Mouse (Mus musculus): ENCODE measurements around the gene Olfr1359. TPM values are rescaled to one million over a fixed set of nuclear protein-coding genes. Genes with fewer than 3 reads are reported as not detected.
A peak's percentile ranks its signal among the peaks of the same experiment; 100 is the strongest.
"Not testable (repeated sequence)": the region's sequence is repeated elsewhere in the genome, so short reads cannot be mapped to it uniquely, and the experiment has no call there.

Olfr1359 gene
- total and polyA plus RNA-seq, 3 experiments, result 0.22 TPM; not detected in 2

- H3K9me3 ChIP-seq (replicated peaks), result no peaks in the 10 kb centered on the region
- peak overlapping the region; percentile 56 for H3K4me3 ChIP-seq (ENCODE audit: low read depth, low read length)
- DNase-seq (ENCODE audit: low spot score), result no peak
- H3K27me3 ChIP-seq (ENCODE audit: insufficient read depth, low read length), result no peaks in the 10 kb centered on the region
- ATAC-seq (ENCODE audit: extremely low read depth, insufficient number of reproducible peaks, low FRiP score, poor library complexity, severe bottlenecking), result no peak
- H3K36me3 ChIP-seq (replicated peaks), result no peaks in the 10 kb centered on the region
- peaks cover 41% of the 10 kb centered on the region for H3K4me1 ChIP-seq (ENCODE audit: insufficient read depth, low read depth, low read length)
- TF ChIP-seq POLR2AphosphoS5 (IDR thresholded peaks at IDR 0.05; ENCODE audit: insufficient replicate concordance, low read depth, low read length) (peak; percentile 96; the same call in 1 of the 2 replicates), TAL1 (conservative IDR thresholded peaks at IDR 0.05; ENCODE audit: low read depth, low read length) (no peak)
These were observed 20.6 kb downstream of the Olfr1359 start for GRCm38 (mm10) chr13:21718381-21719080.

GRCm38 (mm10) chr13:21721107-21721756, 23.3 kb downstream of the Olfr1359 start:
- not testable (repeated sequence) for ATAC-seq (ENCODE audit: extremely low read depth, insufficient number of reproducible peaks, low FRiP score, poor library complexity, severe bottlenecking); DNase-seq (ENCODE audit: low spot score)

DNA sequence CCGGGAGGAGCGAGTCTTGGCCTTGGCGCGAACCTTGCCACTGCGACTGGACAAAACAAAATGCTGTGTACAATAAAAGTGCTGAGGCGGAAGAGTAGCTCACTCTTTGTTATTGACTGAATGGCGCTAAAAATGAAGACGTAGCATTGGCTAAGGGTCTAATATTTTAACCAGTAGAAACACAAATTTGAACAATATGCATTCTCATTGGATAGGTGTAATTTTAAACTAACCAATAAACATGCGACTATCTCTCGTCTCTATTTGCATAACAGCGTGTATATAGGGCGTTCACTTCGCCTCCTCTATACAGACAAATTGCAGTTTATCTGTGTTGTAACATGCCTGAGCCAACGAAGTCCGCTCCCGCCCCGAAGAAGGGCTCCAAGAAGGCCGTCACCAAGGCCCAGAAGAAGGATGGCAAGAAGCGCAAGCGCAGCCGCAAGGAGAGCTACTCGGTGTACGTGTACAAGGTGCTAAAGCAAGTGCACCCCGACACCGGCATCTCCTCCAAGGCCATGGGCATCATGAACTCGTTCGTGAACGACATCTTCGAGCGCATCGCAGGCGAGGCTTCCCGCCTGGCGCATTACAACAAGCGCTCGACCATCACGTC, 24.0 kb downstream of the Olfr1359 start, which contains the start of gene Hist1h2bm:
Gene Hist1h2bm (plus strand): TSS at position 288 of the 616 bp plus-strand sequence.
- peak; percentile 82 for ATAC-seq (ENCODE audit: extremely low read depth, insufficient number of reproducible peaks, low FRiP score, poor library complexity, severe bottlenecking)
- H3K27me3 ChIP-seq (ENCODE audit: insufficient read depth, low read length); H3K36me3 ChIP-seq (replicated peaks); H3K9me3 ChIP-seq (replicated peaks): not testable (repeated sequence)
- Histone ChIP-seq H3K4me1 (ENCODE audit: insufficient read depth, low read depth, low read length) (peaks cover 23% of the 10 kb centered on the region), H3K4me3 (ENCODE audit: low read depth, low read length) (peak within 1 kb of the TSS; percentile 67; the same call in 1 of the 2 replicates)
- DNase-seq (ENCODE audit: low spot score), result peak; percentile 78
- peak; percentile 98 for TF ChIP-seq POLR2AphosphoS5 (IDR thresholded peaks at IDR 0.05; ENCODE audit: insufficient replicate concordance, low read depth, low read length)

More at GRCm38 (mm10) chr13:21721107-21721756, 23.3 kb downstream of the Olfr1359 start:
- Histone ChIP-seq H3K4me1 (ENCODE audit: insufficient read depth, low read depth, low read length) (peaks cover 26% of the 10 kb centered on the region), H3K4me3 (ENCODE audit: low read depth, low read length) (peak overlapping the region; percentile 67; the same call in 1 of the 2 replicates)
- H3K36me3 ChIP-seq (replicated peaks); H3K9me3 ChIP-seq (replicated peaks); H3K27me3 ChIP-seq (ENCODE audit: insufficient read depth, low read length): not testable (repeated sequence)

- H3K4me3 ChIP-seq (ENCODE audit: low read depth, low read length), result peak overlapping the region; percentile 67; the same call in 1 of the 2 replicates
- ATAC-seq (ENCODE audit: extremely low read depth, insufficient number of reproducible peaks, low FRiP score, poor library complexity, severe bottlenecking) (no peak), DNase-seq (ENCODE audit: low spot score) (no peak)
- H3K27me3 ChIP-seq (ENCODE audit: insufficient read depth, low read length), result no peaks in the 10 kb centered on the region
- TF ChIP-seq GATA1 (IDR thresholded peaks at IDR 0.05; ENCODE audit: borderline replicate concordance, low read length) (no peak), POLR2AphosphoS5 (IDR thresholded peaks at IDR 0.05; ENCODE audit: insufficient replicate concordance, low read depth, low read length) (peak; percentile 81; the same call in 1 of the 2 replicates)
- no peaks in the 10 kb centered on the region for H3K36me3 ChIP-seq (replicated peaks)
- peaks cover 20% of the 10 kb centered on the region for H3K4me1 ChIP-seq (ENCODE audit: insufficient read depth, low read depth, low read length)
- H3K9me3 ChIP-seq (replicated peaks), result peaks cover 4% of the 10 kb centered on the region; the same call in 1 of the 2 replicates
These were observed 24.5 kb downstream of the Olfr1359 start for GRCm38 (mm10) chr13:21722373-21722925.

DNA sequence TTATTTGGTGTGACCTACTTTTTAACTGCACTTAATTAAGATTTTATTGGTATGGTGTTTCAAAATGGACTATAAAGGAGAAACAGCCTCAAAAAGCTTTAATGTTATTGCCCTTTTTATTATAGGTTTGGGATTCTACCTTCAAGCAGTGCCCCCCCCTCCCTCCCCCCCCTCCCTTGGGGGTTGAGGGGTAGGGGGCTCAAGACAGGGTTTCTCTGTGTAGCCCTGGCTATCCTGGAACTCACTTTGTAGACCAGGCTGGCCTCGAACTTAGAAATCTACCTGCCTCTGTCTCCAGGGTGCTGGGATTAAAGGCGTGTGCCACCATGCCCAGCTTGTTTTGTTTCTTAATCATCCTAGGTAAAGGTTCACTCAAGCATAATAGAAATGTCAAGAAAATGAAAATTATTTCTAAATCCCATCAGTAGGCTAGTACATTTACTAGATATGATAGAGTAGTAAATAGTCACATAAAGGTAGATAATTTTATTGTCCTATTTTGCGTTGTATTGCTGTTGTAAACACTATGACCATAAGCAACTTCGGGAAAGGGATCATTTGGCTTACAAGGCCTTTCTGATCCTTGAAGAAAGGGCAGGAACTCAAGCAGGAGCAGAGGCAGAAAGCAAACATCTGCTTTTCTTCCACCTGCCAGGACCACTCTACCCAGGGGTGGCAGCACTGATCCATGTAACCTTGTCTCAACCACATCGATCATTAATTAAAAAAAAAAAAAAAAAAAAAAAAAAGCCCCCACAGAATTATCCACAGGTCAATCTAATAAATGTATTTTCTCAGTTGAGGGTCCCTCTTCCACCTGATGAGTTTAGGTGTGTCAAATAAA, 25.3 kb downstream of the Olfr1359 start:
- Histone ChIP-seq H3K4me1 (ENCODE audit: insufficient read depth, low read depth, low read length) (peaks cover 20% of the 10 kb centered on the region), H3K4me3 (ENCODE audit: low read depth, low read length) (no peak overlapping the region), H3K9me3 (replicated peaks) (peaks cover 4% of the 10 kb centered on the region; the same call in 1 of the 2 replicates), H3K36me3 (replicated peaks) (no peaks in the 10 kb centered on the region), H3K27me3 (ENCODE audit: insufficient read depth, low read length) (no peaks in the 10 kb centered on the region)
- DNase-seq (ENCODE audit: low spot score), result no peak
- TF ChIP-seq POLR2AphosphoS5 (IDR thresholded peaks at IDR 0.05; ENCODE audit: insufficient replicate concordance, low read depth, low read length) (peak; percentile 93; the same call in 1 of the 2 replicates), CTCF (IDR thresholded peaks at IDR 0.05; ENCODE audit: low read depth, low read length) (no peak), GATA2 (IDR thresholded peaks at IDR 0.05; ENCODE audit: borderline replicate concordance, low read depth, low read length) (no peak), GATA1 (IDR thresholded peaks at IDR 0.05; ENCODE audit: borderline replicate concordance, low read length) (no peak), TAL1 (conservative IDR thresholded peaks at IDR 0.05; ENCODE audit: low read depth, low read length) (no peak)
- no peak for ATAC-seq (ENCODE audit: extremely low read depth, insufficient number of reproducible peaks, low FRiP score, poor library complexity, severe bottlenecking)

DNA sequence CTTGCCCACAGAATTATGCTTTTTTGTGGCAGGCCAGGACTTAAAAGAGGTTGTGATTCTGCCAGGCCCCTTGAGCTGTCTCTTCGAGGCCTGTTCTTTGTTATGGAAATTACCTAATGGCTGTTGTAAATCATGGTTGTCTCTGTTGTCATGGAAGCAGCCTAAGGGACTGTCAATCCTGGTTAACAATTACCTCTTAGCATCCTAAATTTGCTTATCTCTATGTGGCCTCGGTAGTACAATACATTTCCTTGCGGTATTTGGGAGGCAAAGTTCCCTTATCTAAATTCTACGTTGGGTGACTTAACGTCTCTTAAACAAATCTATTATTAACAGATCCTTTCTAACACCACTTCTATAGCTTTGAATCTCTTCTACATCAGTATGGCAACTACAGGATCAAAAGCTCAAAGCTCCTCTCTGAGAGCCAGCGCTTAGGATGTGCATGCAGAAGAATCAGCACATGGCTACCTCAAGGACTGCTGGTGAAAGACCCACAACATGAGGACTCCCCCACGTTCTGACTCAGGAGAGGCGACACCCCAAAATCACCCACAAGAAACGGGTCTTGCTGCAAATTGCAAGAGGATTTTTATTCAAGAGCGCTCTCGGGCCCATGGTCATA, 30.1 kb downstream of the Olfr1359 start:
- peaks cover 4% of the 10 kb centered on the region; the same call in 1 of the 2 replicates for H3K9me3 ChIP-seq (replicated peaks)
- DNase-seq (ENCODE audit: low spot score), result no peak
- H3K4me3 ChIP-seq (ENCODE audit: low read depth, low read length), result no peak overlapping the region
- no peak for ATAC-seq (ENCODE audit: extremely low read depth, insufficient number of reproducible peaks, low FRiP score, poor library complexity, severe bottlenecking)
- H3K36me3 ChIP-seq (replicated peaks), result no peaks in the 10 kb centered on the region
- H3K4me1 ChIP-seq (ENCODE audit: insufficient read depth, low read depth, low read length), result peaks cover 4% of the 10 kb centered on the region; the same call in 1 of the 2 replicates
- H3K27me3 ChIP-seq (ENCODE audit: insufficient read depth, low read length), result peaks cover 3% of the 10 kb centered on the region; the same call in 1 of the 2 replicates
- TF ChIP-seq TAL1 (conservative IDR thresholded peaks at IDR 0.05; ENCODE audit: low read depth, low read length) (no peak), GATA1 (IDR thresholded peaks at IDR 0.05; ENCODE audit: borderline replicate concordance, low read length) (no peak), GATA2 (IDR thresholded peaks at IDR 0.05; ENCODE audit: borderline replicate concordance, low read depth, low read length) (no peak), POLR2AphosphoS5 (IDR thresholded peaks at IDR 0.05; ENCODE audit: insufficient replicate concordance, low read depth, low read length) (no peak), CTCF (IDR thresholded peaks at IDR 0.05; ENCODE audit: low read depth, low read length) (no peak)
